Mouse (Mus musculus): ENCODE results near the gene Nsa2.

Gene Nsa2

DNA sequence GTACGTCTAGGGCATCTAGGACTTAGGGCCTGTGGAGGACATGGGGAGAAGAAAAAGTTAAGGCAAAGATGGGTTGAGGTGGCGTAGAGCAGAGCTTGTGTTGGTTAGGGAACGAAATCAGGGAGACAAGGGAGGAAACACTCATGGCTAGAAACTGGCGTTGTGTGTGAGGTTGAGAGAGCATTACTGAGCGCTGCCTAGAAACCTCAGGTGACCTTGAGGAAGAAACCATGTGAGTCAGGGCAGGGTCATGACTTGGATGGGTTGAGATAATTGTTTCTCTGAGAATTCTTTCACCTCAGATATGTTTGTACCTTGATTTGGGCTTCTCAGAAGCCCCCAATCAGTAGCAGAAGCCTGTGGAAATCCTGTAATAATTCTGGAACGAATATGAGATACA lies 50.3 kb downstream of the Nsa2 start:
- no peak for DNase-seq (ENCODE audit: low spot score)

DNA sequence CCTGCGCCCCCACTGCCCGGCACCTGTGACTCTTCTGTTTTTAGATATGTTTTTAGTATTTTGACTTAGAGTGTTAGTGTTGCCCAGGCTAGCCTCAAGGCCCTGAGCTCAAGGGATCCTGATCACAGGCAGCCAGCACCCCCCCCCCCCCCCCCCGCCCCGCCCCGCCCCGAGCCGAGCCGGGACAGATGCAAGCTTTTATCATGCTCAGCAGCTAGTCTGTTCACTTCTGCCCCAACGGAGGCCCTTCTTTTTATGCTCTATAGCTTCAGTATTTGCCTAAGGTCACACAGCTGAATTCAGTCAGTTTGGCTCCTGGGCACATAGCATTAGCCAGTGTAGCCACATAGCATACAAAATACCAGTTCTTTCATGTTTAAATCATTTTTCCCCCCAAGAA lies 51.4 kb downstream of the Nsa2 start:
- DNase-seq (ENCODE audit: low spot score): no peak

DNA sequence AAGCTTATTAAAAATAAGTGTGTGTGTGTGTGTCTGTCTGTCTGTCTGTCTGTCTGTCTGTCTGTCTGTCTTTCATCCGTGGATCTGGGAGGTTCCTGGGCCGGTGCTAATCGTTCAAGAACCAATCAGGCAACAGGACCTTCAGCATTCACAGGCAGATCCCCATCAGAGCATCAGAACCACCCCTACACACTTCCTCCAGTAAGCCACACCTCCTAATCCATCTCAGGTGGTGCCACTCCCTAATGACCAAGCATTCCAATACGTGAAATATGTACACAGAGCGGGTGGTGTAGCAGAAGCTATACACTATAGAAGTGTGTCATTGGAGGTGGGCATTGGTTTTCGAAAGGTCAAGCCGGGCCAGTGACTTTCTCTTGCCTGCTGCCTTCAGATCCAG lies 55.3 kb downstream of the Nsa2 start:
- DNase-seq (ENCODE audit: low spot score): no peak

DNA sequence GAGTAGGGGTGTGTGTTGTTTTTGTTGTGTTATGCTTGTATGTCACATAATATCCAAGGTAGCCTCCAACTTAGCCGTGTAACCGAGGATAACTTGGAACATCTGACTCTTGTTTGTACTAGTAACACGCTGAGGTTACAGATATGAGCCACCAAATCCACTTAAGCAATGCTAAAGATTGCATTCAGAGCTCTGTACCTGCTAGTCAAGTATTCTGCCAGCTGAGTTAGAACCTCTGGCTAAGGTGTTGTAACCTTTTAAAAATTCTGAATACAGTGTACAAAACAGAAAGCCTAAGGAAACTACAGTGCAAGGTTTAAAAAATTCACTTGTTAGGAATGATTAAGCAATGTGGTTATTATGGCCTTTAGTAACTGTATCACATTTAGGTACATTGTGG lies 57.1 kb downstream of the Nsa2 start:
- no peak for DNase-seq (ENCODE audit: low spot score)

DNA sequence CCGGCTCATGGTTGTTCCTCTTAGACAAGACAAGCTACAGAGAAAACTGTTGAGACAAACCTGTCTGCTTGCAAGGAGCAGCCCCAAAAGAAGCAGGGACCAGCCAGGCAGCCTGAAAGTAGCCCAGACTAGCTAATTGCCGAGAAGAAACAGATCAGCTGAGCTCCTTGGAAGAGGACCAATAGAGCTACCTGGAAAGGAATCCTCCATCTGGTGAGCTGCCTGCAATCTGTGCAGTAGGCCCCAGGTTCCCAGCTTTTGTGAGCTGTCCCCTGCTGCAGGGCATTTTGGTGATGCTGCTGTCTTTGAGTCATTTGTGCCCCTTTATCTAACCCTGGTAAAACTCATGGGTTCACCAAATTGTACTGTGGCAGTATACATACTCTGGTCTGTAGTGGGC lies 57.5 kb downstream of the Nsa2 start:
- no peak for DNase-seq (ENCODE audit: low spot score)
